Mouse (Mus musculus) adrenal gland, postnatal 36 days (tissue): ENCODE results near the gene Casc3. TPM values are rescaled to one million over a fixed set of nuclear protein-coding genes. Genes with fewer than 3 reads are reported as not detected.

Experiments used
- DNase-seq, 2 experiments: peaks; one replicate each; pipeline ENCODE4 v3.0.0; 2021; ENCODE audit warnings: mixed read lengths in 1 of 2
- total RNA-seq, 2 experiments: library from RNA; stranded (reverse); gene quantifications; 2 replicates each; pipeline ENCODE4 v1.2.3; 2021

Casc3 gene
- total RNA-seq, 2 experiments from 2014 or later: 29.6 to 34.3 TPM

DNA sequence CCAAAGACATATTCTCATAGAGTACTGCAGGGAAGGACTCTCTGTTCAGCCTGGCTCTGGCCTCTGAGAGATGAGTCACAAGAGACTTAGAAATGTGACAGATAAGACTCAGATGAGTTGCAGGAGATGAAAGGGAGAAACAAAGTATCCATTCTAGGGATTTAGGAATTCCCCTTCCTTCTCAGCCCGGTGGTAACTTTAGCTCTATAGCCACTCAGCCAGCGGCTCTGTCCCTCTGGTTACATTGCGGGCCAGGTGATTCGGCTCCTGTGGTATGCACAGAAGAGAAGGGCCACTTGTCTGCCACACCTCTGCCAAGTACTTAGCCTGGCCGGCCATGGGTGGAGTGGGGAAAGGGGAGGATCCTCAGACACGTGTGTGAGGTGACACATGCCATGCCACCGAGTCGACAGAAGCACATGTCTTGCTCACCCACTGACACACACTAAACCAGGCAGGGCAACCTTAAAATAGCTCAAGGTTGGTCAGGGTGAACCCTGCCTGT is 32.0 kb upstream of the Casc3 start:
- DNase-seq: peak; percentile 84 to 88

DNA sequence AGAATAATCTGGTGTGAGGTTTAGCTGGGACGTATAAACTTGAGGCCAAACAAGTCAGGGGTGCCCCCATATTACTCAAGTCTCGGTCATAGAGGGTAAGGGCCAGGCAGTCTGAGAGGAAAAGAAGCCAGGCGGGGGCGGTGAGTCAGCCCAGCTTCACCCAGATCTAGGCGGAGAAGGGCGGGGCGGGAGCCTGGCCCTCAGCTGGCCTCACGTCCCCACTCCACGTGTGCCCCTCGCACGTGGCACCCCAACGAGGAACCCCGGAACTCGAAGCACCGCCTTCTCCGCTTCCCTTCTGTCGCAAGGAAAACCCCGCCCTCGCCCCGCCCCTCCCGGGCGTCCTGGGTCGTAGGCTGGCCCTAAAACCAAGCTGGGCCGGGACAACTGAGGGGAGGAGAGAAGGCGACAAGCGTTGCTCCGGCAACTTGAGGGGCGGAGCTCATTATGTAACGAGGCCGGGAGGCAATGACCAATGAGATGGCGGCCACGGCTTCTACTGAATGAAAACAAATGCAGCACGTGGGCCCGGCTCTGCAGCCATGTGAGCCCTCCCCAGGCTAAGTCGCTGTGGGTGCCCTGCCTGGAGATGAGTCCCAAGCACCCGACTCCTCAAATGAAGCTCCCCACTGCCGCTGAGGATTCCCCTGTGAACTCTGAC is 30.9 kb upstream of the Casc3 start:
- peak; percentile 100 for DNase-seq

DNA sequence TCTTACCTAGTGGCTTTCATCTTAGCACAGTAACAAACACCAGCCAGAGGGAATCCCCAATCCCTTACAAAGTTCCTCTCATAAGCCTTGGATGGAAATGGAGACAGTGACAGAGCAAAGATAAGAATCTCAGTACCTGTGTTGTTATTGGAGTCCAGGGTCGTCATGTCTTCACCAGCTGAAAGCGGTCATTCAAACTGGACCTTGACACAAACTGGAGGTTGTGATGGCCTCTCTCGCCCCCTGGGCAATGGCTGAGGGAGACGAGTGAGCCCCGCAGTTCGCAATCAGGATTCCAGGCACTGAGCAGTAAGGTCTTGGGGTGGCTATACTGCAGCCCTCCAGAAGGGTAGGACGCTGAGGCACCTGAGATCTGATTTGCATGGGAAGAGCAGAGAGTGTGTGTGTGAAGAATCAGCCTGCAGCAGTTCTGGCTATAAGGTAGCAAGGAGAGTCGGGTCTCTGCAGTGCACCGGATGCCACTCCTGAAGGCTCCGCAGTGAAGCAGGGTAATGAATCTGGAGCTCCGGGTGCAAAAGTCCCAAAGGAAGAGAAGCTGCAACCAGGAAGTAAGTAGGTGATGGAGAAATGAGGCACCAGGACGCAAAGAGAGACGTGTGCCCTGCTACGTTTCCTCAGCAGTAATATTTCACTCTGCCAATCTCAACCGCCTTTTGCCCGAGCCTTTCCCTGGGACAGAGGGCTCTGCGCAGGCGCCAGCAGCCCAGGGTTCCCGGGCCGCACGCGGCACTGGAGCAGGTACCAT is 29.9 kb upstream of the Casc3 start, which contains the start of gene Nr1d1:
TSS of gene Nr1d1 (minus strand) at position 752 of the 766 bp plus-strand sequence.
- DNase-seq: no peak

DNA sequence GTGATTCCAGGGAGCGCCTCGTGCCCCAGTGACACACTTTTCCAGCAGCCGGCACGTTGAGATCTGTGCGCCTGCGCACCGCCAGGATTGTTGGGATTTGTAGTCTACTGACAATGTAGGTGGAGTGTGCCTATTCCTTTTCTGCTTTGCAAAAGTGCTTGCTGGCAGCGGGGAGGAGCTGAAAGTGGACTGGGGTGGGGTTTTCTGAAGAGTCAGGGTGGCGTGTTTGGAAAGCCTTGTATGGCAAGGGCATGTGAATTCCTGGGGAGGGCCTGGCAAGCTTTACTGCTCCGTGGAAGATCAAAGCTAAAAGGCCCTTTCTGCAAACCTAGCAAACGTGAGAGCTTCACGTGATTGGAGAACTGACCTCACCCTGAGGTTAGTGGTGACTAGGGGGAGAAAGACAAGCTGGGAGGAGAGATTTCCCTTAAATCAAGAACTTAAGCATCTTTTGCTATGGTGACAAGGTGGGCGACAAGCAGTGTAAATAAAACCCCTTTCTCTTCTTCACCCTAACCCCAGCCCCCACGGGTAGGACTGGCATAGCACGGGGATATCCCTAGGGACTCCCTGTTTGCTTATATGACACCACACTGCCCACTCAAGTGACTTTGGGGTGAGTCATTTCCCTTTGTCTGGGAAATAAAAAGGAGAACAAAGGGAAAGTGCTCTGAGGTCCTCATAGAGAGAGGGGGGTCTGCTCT is 29.2 kb upstream of the Casc3 start:
- peak; percentile 99 to 100 for DNase-seq

DNA sequence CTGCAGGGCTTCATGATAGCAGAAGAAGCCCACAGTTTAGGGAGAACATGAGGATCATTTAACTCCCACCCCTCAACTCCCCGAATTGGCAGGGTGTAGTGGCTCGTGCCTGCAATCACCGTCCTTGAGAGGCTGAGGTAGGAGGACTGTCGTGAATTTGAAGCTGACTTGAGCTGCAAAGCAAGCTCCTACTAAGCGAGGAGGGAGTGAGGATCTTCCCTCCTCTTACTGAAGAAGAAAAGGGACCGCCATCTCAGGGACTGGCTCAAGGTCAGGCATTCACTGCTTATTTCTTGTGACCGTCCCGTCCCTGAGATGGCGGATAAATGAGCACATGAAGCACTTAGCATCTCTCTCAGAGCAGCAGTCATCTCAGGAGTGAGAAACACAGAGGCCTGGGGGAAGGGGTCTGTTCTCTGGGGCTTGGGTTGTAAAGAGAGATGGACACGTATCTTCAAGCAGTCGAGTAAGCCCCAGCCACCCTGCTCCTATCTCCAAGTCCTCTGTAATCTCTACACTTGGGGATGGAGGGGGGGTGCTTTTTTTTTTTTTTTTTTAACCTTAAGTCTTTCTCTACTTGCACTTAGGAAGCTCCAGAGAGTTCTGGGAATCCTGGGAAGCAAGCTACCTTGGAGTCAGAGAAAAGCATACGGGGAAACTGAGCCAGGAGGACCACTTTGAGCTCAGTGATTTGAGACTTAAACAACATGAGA is 28.5 kb upstream of the Casc3 start:
- peak in 1 of 2 experiments; percentile 48 for DNase-seq

DNA sequence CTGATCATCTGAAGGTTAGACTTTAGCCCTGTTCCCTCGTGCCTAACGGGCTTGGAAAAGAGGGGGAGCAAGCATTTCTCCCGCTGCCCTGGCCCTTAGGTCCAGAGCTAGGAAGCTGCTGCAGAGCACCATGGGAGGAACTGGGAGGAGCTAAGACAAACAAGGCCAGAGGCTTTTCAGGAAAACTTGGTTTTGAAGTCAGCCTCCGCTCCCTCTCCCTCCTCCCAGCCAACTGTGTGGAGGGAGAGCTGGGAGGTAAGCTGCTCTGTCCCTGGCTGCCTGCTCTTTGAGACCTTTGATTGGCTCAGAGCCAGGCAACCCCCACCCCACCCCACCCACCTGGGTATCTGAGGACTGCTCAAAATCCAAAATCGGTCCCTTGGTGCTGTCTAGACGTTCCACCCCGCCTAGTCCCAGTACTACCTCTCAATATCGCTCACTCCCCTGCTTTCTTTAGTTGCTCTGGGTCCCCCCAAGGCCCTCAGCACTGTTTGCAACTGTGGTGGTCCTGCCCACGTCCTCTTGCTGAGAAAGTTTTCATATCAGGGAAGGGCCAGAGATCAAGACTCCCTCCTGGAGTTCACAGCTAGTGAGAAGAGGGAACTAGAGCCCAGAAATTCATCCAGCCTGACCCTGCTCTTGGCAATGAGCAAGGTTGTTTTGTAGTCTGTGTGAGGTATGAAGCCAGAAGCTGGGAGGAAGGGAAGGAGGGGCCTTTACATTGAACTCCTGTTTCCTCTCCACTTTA is 27.7 kb upstream of the Casc3 start:
- peak; percentile 79 to 80 for DNase-seq

DNA sequence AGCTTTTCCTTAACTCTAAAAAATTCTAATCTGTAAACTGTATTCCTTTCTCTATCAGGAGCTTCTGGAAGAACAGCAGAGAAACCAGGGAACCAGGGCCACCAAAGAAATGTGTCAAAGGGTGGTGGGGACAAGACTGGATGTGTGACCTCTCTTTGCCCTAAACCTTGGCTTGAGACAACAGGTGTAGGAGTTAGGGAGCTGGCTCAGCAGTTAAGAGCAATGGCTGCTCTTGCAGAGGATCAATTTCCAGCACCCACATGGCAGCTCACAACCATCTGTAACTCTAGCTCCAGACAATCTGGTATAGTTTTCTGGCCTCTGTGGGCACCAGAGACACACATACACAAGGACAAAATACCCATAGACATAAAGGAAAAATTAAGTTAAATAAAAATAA is 26.8 kb upstream of the Casc3 start:
- no peak for DNase-seq

DNA sequence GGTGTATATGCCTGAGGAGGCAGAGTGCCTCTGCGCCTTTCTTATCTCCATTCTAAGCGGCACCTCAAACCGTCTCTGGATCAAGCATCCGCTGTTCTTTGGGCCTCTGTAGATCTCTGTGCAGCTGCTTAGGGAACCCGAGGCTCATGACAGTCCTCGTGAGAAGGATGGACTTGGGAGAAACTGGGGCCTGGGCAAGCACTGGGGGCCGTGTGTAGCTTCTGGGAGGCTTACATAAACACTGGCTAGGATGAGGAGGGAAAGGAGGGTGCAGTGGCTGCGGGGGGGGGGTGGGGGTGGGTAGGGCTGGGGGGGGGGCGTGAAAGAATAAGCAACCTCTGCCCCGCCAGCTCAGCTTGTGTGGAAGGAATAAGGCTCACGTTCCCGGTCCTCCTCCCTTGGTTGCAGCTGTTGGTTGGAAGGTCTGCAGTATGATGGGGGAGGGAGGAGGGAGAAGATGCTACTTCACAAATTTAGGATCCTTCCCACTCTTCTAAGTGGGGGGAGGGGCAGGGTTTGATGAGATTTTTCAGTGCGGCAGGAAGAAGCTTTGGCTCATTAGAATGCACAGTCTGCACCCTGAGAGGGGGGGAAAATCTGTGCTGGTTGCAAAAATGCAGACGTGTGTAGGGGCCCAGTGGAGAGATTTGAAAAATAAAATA is 22.7 kb upstream of the Casc3 start:
- DNase-seq: peak in 1 of 2 experiments; percentile 41

DNA sequence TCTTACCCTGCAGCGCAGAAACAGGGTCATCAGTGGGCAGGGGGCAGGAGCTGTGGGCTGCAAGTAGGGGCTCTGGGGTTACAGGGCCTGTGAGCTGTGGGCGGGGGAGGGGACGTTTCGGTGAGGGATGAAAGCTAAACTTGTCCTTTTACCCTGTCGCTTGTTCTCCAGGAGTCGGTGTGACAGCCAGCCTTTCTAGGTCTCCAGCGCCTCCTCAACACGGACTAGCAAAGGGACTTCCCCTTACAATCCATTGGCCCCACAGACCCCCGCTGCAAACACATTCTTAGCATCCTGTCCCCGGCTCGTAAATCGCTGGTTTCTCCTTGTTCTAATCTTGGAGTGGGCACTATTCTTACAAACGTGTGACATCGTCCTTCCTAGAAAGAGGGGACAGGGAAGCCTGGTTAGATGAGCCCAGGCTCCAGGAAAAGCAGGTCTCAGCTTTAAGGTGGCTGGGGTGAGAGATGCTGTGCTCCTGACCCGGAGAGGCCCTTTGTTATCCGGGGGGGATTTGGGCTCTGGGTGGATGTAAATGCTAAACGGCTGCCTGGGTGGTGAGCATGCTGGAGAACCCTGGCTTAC is 22.0 kb upstream of the Casc3 start:
- peak; percentile 25 to 55 for DNase-seq

DNA sequence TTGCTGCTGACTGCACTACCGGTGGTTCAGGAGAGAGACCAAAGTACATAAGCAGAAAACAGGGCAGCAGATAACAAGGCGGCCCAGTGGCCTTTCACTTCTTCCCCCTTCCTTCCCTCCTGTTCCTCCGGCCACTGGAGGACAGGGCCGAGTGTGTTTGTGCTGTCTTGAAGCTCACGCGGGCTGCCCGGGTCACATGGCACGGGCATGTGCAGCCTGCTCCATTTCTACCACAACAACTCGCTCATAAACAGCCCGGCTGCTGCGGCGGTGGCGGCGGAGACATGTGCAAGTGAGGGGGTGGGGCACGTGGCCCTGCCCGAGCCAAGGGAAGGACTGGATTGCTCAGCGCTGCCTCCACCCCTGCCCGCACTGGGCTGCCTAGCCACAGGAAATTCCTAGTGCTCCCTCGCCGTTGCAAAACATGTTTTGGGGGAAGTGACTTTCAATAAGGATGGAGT is 21.4 kb upstream of the Casc3 start:
- DNase-seq: peak; percentile 99

DNA sequence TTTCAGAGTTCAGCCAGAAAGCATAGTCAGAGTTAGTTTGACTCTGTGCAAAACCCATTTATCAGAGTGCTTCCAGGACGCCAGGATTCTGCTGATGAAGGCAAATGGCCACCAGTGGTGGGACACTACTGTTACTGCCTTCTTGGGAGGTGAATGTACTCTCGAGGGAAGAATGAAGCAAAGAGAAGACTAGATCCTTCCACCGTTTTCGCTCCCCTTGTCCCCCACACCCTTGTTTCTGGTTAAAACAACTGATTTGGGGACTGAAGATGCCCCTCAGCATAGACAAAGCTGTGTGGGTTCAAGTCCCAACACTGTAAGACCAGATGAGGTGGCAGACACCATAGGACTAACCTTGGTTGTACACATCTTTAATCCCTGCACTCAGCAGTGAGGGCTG is 20.6 kb upstream of the Casc3 start:
- no peak for DNase-seq

DNA sequence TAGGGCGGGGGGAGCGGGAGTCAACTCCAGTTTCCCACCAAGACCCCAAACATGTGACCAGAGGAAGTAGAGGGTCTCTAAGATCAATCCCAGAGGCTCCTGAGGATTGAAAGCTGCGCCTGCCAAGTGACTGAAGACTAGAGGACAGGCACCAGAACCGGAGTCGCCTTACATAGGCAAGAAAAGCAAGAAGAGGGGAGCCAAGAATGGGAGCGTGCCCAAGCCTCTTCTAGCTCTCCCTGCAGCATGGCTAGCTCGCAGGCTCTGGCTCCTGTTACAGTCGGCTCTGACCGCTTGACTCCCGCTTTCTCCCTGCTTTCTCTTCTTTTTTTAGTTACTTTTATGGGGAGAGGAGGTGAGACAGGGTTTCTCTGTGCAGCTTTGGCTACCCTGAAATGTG is 19.5 kb upstream of the Casc3 start:
- peak; percentile 23 to 35 for DNase-seq

DNA sequence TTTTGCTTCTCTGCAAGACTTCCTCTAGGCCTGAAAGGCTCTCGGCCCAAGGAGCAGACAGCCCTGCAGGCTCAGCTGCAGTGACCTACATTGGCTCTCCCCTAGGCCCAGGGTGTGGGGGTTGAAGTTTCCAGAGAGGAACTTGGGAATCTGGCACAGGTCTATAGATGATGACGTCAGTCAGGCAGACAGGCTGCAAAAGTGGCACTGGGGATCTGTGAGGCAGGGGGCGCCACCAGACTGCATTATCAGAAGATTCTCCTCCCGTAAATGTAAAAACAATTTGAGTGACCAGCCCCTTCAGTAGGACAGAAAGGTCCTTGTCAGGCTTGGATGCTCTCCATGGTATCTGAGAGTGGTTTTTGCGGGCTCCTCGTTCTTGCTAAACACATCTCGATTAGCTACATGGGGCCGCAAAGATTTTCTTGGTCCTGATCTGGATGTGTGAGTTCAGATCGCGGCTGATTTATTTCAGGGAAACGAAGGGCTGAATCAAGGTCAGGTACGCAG is 18.9 kb upstream of the Casc3 start:
- peak; percentile 76 to 84 for DNase-seq

DNA sequence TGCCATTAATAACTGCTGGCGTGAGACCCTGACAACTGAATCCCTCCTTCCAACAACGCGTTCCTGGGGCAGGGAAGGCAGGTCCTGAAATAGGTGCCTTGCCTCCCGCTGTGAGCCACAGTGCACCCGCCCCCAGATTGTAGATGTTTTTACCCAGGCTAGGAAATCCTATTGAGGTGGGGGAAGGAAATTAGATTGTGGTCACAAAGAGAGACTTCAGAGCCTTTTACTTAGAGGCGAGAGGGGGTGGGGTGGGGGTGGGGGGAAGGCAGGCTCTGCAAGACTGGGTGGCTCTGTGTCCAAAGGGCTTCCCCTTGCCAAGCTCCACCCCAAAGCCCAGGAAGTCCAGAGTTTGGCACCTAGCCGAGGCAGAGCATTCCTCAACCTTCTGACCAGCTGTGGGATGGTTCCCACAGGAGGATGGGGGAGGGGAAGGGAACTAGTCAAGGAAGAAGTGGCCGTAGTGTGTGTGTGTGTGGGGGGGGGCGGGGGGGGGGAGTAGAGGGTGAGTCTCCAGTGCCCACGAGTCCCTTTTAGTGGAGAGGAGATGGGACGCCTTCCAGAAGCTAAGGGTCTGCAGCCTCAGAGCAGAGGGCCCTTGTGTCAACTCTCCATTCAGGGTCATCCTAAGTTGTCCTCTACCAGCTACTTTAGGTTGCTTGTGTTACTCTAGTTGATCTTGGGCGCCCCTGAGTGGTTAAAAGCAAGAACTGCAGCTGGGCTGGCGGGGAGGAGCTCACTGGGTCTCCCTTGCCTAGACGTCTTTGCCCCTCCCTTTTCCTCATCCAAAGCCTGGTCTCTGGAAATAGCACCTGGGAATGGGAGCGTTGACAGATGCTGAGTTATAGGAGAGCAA is 18.1 kb upstream of the Casc3 start:
- peak; percentile 95 for DNase-seq

DNA sequence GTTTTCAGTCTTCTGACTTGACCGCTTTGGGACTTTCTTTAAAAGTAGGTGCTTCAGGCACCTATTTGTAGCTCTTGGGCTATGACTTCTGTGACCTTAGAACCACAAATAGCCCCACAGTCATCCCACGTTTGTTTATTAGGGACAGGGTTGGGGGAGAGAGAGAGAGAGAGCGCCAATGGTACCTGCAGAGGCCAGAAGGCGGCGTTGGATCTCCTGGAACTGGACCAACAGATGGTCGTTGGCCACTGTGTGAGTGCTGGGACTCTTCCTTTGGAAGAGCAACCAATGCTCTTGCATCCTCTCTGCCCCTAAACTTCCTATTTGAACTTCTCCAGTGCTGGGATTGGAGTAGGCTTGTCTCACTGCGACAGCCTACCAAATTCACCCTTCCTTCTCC is 17.5 kb upstream of the Casc3 start:
- peak in 1 of 2 experiments; percentile 14 for DNase-seq

DNA sequence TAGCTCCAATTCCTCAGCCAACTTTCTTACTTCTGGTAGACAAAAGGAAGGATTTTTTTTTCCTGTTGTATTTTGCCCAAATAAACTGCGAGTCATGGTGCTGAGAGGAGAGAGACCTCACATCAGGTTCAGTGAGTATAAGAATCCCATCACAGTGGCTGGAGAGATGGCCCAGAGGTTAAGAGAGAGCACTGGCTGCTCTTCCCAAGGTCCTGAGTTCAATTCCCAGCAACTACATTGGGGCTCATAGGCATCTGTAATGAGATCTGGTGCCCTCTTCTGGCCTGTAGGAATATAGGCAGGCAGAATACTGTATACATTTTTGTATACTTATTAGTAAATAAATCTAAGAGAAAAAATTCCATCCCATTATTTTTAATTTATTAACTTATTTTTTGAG is 17.0 kb upstream of the Casc3 start:
- no peak for DNase-seq

DNA sequence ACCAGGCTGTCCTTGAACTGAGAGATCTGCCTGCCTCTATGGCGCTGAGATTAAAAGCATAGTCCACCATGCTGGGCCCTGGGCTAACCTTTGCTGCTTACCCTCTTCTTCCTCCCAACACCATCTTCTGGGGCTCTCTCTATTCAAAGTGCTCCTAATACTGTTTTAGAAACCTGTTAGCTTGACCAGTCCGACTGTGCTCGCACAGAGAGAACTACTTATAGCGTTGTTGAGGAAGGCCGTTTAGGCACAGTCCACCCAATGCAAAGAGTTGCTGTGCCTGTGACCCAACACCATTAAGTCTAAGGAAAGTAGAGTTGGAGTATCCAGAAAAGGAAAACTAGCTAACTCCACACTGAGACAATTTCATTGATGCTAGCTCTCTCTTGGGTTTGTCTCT is 16.6 kb upstream of the Casc3 start:
- no peak for DNase-seq

DNA sequence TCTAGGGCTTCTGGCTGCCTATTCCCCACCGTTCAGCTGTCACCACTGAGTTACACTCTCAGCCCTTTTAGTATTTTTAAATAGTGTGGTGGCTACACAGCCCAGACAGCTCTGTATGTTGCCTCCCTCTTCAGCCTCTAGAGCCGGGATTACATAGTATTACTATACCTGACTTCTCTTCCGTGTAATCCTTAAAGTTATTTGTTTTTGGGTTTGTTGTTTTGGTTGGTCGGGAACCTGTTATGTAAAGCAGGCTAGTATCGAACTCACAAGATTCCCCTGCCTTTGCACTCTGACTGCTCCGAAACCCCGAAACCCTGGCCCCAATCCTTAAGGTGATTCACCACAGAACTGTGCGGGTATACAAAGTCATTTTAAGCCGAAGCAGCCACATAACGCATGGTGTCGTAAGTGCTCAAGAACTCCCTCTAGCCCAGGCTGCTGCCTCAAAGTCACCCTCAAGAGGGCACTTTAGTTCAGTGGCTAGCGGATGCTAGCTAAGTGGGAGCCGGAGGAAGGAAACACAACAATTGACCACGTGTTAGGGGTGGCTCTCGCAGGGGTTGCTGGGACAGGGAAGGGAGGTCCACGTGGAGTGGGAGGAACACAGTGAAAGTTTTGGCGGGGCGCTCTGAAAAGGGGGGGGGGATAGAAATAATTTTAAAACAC is 16.0 kb upstream of the Casc3 start:
- DNase-seq: peak; percentile 92 to 93
